Mouse (Mus musculus) heart, postnatal 10 days (tissue): ENCODE measurements around the gene Lrch1. TPM values are rescaled to one million over a fixed set of nuclear protein-coding genes. Genes with fewer than 3 reads are reported as not detected.

Source experiments
- DNase-seq, 2 experiments: peaks; one replicate each; pipeline ENCODE4 v3.0.0; 2021
- intact Hi-C: fragments of 180-260 bp; cut with DNase I; formaldehyde crosslinking; loops from one replicate; pipeline ENCODE4 v1.15.1; 2025
- total RNA-seq, 2 experiments: library from RNA; stranded (reverse); gene quantifications; 2 replicates each; pipeline ENCODE4 v1.2.3; 2021

Lrch1 gene
- total RNA-seq, 2 experiments from 2014 or later = 19.6 to 20.5 TPM

- intact Hi-C loops = loop anchor here (5.0 kb wide), 1 partner anchor 33 kb away; no protein-coding TSS in a partner anchor
- DNase-seq = peak; percentile 66 to 82
Observed at GRCm38 (mm10) chr14:74899953-74900704, 47.5 kb downstream of the Lrch1 start.

GRCm38 (mm10) chr14:74898939-74899338, 48.7 kb downstream of the Lrch1 start:
- intact Hi-C loops = no loop called here

DNA sequence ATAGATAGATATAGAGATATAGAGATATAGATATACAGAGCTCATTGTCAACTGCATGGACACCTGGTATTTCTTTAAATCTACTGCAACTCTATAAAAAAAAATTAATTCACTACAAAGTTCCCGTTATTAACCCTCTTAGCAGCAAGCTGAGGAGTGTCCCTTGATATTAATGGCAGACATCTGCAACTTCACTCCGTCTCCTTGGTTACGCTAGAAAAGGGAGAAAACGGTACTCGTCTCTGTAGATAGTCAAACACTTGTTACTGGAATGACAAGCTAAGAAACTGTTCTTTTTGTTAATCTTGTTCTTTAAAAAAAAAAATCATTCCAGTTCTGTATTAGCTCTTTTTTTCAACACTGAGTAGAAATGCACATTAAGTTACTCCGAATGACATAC, 54.0 kb downstream of the Lrch1 start:
- intact Hi-C loops = no loop called here
- DNase-seq = no peak

More at GRCm38 (mm10) chr14:74898939-74899338, 48.7 kb downstream of the Lrch1 start:
- no peak for DNase-seq

- no peak for DNase-seq
- intact Hi-C loops = no loop called here
Observed at GRCm38 (mm10) chr14:74893085-74893648, 54.5 kb downstream of the Lrch1 start.

DNA sequence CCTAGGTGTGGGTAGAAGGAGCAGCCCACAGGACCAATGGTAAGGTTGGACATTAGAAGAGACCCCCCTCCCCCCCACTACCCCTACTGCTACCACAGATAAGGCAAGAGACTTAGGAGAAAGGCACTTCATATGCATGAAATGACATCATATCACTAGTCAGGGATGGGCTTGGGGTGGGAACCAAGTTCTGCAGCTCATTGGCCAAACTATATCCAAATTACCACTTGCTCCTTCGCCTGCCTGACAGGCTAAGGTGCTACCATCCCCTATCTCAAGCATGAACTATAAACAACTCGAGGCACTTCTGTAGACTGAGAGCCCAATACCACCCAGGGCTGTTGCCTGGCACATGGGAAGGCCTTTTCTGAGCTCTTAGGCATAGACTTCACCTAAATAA, 58.4 kb downstream of the Lrch1 start:
- DNase-seq = no peak
- intact Hi-C loops = no loop called here

GRCm38 (mm10) chr14:74888103-74888502, 59.6 kb downstream of the Lrch1 start:
- DNase-seq = no peak
- intact Hi-C loops = no loop called here

GRCm38 (mm10) chr14:74886453-74886852, 61.2 kb downstream of the Lrch1 start:
- no peak for DNase-seq
- intact Hi-C loops = no loop called here

DNA sequence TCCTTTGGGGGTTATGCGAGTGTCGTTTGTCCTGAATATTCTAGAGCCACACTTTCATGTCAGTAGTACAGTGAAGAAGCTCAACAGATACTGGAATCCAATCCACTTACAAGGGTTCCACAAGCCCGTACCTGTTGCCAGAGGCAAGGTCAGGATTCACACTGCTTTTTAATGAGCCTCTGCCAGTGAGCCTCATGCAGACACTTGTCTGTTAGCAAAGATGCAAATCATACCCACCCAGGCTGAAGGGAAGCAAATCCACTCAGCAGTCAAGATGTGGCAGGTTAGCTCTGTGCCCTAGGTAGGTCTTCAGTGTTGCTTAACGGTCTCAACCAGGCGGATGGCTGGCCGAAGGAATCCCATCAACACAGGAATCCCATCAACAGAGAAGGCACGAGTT, 62.8 kb downstream of the Lrch1 start:
- no peak for DNase-seq
- intact Hi-C loops = no loop called here

- intact Hi-C loops = no loop called here
- DNase-seq = peak; percentile 71 to 73
Observed at GRCm38 (mm10) chr14:74884024-74884680, 63.5 kb downstream of the Lrch1 start.

DNA sequence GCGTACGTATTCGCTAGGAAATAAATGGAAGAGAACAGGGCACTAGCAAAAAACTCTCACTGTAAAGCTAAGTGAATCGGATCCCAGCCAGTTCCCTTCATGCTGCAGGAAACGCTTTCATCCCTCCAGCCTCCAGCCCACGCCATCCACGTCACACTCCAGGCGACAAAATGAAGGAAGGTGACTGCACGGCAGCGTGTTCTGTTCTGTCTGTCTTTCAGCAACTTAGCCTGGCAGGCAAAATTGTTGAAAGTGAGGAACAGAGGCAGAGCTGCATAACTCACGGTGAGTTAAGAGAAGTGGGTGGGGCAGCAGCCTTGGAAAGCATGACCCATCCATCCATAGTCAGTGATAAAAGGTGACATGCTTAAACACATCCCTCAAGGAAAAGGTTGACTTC, 64.5 kb downstream of the Lrch1 start:
- DNase-seq = no peak
- intact Hi-C loops = no loop called here

DNA sequence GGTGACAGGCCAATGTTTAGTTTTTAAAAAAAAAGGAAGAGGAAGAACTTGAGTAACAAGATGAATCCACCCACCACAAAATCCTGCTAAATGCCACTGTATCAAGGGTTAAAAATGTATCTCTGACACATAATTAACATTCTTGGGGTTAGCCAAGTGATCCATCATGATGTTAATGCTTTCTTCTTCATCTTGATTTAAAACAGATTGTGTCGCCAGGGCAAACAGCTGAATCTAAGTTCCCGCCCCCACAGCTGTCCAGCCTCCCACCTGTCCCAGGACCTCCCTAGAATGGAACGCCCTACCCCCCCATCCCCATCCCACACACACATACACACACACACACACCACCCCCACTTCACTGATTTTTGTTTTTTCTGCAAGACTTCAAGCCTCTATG, 64.9 kb downstream of the Lrch1 start:
- intact Hi-C loops = no loop called here
- no peak for DNase-seq

- intact Hi-C loops = no loop called here
- no peak for DNase-seq
Observed at GRCm38 (mm10) chr14:74880868-74881267, 66.8 kb downstream of the Lrch1 start.

- DNase-seq = no peak
- intact Hi-C loops = no loop called here
Observed at GRCm38 (mm10) chr14:74879480-74879879, 68.2 kb downstream of the Lrch1 start.

DNA sequence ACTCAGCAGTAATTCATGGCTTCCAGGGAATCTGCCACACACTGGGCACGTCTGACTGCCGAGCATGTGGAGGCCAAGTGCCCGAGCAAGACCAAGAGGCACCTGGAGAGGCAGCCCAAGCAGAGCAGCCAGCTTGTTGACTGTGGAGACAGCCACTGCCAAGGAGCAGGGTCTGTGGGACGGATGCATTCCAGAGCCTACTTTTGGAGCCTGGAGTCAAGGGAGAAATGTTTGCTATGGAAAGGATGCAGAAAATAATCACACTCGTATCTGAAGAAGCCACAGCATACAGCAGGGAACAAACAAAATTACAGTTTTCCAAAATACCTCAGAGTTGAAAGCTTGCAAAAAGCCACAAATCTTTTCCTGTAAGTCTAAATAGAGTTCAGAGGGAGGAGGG, 70.4 kb downstream of the Lrch1 start:
- DNase-seq = no peak
- intact Hi-C loops = no loop called here

- DNase-seq = peak; percentile 57 to 62
- intact Hi-C loops = no loop called here
Observed at GRCm38 (mm10) chr14:74871220-74871619, 76.5 kb downstream of the Lrch1 start.

DNA sequence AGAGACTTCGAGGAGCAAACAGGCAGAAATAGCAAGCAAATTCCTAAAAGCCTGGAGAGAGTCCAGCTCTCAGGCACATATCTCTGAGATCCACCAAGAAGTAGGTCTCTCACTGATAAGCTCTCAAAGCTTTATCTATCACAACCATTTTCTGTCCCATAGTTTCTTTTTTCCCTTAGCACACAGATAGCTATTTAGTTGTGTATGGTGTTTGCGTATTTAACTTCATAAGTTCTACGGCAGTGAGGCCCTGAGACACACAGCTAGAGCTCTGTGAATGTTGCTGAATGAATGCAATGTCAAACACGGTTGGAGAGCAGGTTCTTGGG, 78.8 kb downstream of the Lrch1 start:
- intact Hi-C loops = loop anchor here (1.0 to 5.0 kb wide), 2 partner anchors 33 to 77 kb away; no protein-coding TSS in a partner anchor

DNA sequence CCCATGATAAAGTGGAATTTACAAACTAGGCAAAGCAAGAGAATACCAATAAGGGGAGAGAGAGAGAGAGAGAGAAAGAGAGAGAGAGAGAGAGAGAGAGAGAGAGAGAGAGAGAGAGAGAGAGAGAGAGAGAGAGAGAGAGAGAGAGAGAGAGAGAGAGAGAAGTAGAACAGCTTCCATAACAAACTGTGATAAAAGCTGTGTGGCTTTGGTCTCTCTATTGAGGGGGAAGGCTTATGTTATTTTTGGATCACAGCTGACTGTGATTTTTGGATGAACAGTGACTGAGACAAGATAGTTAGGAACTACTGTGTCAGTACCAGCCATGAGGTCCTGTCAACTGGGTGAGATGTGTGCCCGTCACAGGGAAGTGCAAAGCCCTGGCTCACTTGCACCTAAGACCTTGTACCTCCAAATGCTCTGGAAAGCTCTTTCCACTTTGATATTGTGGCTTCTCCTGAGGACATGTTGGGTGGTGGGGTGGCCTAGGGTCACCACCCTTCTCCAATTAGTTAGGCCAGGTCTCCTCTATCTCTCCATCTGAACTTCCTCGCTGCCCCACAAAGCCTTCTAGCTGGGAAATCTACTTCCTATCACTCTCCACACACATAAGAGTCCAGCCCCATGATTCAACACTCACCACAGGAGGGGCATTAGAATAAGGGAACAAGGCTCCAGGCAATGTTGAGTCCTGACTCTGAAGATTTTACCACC, 79.3 kb downstream of the Lrch1 start:
- DNase-seq = no peak
- intact Hi-C loops = loop anchor here (1.0 to 5.0 kb wide), 2 partner anchors 34 to 78 kb away; no protein-coding TSS in a partner anchor

More for the DNA sequence above, 78.8 kb downstream of the Lrch1 start:
- no peak for DNase-seq

DNA sequence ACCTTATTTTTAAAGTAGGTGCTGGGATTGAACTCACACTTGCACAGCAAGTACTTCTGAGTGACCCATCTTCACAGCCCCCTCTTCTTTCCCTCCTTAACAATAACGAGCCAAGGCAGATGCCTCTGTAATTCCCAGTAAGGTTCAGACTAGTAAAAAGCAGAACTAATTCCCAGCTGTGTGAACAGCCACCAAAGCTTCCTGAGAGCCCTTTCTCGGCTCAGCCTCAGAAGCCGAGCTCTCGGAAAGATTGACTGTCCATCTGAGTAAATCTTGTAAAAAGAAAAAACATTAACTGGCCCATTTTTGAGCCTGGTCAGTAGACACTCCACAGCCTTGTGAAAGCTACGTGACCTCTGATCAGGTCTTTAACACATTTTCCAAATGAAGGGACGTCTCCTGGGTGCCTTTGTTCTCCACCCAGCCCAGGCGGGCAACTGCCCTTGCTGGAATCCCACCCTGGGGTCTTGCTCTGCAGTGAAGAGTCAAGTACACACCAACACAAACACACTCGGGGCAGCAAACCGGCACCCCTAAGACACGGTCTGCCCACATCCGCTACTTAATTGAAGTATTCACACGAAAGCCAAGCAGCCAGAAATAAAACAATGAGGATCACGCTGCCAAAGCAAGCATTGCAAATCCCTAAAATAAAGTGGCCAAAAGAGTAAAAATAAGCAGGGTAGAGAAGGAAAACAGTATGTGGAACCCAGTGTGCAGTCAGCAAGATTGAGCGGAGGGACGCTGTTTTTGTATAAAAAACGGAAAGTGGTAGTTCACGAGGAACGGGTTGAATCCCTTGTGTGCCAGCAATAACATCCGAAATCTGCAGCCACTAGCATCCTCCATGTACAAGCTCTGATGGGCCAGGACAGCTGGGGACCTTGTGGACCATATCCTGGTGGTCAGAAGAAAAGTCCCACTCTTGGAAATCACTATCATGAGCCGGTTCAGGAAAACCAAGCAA, 80.3 kb downstream of the Lrch1 start:
- peak in 1 of 2 experiments; percentile 57 for DNase-seq
- intact Hi-C loops = loop anchor here (1.0 to 5.0 kb wide), 2 partner anchors 35 to 79 kb away; no protein-coding TSS in a partner anchor

- intact Hi-C loops = loop anchor here (5.0 kb wide), 1 partner anchor 37 kb away; no protein-coding TSS in a partner anchor
Observed at GRCm38 (mm10) chr14:74865738-74866137, 81.9 kb downstream of the Lrch1 start.

More at GRCm38 (mm10) chr14:74865738-74866137, 81.9 kb downstream of the Lrch1 start:
- DNase-seq = no peak
